Mouse (Mus musculus) adrenal gland, adult 2 months (tissue): ENCODE data around the gene Lrrc66. TPM values are rescaled to one million over a fixed set of nuclear protein-coding genes. Genes with fewer than 3 reads are reported as not detected.

Source experiments
- DNase-seq: peaks from one replicate; pipeline ENCODE4 v3.0.0; 2021
- long read RNA-seq: library from polyadenylated mRNA; stranded (forward); transcript quantifications from one replicate; pipeline ENCODE4 v2.0.0, GENCODE M21; 2021
- polyA plus RNA-seq: library from polyadenylated mRNA; depleted of rRNA; stranded (reverse); fragments of >200 nt; gene quantifications from 2 replicates; pipeline ENCODE4 v1.2.3, GENCODE M21; 2012; rRNA removed
- total RNA-seq, 2 experiments: library from RNA; stranded (reverse); gene quantifications; 2 replicates each; pipeline ENCODE4 v1.2.3; 2021

Gene Lrrc66
- total RNA-seq: not detected
- not detected in 2 replicates for polyA plus RNA-seq
- long read RNA-seq: 0 reads

DNA sequence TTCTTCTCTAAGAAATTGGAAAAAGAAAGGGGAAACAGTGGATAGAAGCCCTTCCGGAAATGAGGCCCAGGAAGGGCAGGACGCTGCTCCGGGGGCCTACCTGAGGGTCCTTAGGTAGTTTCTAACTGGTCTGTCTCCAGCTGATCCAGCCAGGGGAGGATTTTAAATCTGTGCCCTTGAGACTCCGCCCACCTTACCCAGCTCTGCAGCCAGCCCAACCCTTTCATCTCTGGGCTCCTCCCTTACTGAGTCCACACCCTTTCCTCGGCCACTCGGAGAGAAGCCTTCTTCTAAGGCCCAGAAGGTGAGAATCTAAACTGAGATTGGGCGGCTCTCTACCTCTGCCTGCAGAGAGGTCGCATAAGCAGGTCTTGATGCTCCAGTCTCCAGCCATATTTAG is at the start of gene Lrrc66:
Gene Lrrc66 (minus strand): TSS at position 236 of the 400 bp plus-strand sequence.
- DNase-seq: no peak

DNA sequence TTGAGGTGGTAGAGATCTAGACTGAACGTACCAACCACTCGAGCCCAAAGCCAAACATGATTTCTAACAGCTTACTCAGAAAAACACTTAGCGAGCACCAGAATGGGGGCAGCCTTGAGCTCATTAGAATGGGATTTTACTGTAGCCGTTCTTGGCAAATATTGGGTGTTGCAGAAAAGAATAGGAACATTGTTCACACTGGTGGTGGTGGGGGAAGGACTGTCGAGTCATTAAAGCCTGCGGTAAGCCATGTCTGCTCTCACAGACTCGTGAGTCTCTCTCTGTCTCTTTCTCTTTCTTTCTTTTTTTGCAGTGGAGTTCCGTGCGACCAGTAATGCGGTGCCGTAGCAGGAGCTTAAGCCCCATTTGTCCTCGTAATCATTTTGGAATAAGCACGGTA is 44.3 kb upstream of the Lrrc66 start:
- no peak for DNase-seq

- DNase-seq: no peak
Observed at GRCm38 (mm10) chr5:73675604-73676003, 43.3 kb upstream of the Lrrc66 start.

DNA sequence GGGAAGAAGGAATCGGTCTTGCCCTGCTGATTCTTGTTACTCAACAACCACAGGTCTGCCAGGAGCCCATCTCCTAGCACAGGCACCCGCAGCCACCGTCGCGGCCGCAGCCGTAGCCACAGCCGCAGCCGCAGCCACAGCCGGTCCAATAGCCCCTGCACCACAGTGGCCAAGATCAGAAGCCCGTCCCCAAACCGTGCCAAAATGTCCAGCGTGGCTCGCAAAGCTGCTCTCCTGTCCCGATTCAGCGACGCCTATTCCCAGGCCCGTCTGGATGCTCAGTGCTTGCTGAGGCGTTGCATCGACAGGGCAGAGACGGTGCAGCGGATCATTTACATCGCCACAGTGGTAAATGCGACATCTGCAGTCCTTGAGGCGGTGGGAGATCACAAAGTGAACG is 37.1 kb upstream of the Lrrc66 start:
- DNase-seq: no peak

DNA sequence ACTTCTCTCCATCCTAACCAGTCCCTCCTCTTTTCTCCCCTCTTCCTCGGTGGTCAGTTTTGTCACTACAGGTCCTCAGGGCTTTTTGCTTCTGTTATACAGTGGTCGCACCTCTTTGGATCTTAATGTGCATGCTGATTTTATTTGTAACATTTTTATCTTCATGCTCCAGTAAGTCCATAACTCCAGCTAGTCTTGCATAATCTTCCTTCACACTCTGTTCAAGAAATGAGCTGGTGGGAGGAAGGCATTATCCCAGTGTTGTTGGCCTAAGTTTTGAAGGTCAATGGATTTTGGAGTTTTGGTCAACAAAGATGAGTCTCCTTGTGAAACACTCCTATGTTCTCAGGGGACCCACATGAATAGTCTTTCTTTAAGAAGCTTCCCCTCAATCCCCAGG is 35.6 kb upstream of the Lrrc66 start:
- DNase-seq: no peak

- DNase-seq: no peak
Observed at GRCm38 (mm10) chr5:73666695-73667094, 34.4 kb upstream of the Lrrc66 start.

GRCm38 (mm10) chr5:73651855-73652201 is 19.5 kb upstream of the Lrrc66 start:
- no peak for DNase-seq

DNA sequence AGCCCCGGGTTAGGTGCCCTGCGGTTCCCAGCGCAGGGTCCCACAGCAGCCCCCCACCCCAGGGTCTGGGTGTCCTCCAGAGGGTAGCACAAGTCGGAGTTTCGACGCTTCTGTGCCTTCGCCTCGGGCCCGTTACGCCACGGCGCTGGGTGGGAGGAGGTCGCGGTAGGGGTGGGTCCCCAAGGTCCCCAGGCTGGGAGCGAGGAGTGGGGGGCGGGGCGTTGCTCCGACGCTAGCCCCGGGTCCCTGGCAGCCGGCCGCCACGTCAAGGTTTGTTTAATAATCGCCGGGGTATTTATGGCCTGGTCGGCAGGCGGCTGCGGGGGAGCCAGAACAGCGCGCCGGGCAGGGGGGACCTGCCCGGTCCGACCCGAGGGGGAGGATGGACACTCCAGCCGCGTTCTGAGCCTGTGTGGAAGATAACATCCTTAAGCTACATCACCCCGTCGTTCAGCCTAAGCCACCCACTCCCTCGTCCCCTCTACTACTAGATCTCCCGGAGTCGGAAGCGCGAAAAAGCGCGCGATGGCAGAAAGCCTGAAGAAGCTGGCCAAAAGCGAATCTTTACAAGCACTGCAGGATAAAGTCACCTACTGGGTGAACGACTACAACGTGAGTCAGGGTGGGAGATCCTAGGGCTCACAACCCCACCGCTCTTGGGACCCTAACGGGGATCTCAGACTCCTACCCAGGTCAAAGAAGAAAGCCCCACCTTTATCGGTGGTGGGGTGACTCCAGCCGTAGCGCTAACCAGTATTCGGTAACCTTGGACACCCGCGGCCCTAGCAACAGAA is 18.9 kb upstream of the Lrrc66 start, which contains the start of gene Spata18:
Gene Spata18 (plus strand): TSS at position 319 of the 794 bp plus-strand sequence.
- peak; percentile 42 for DNase-seq

GRCm38 (mm10) chr5:73650365-73650964 is 18.1 kb upstream of the Lrrc66 start:
- DNase-seq: peak; percentile 33

- peak; percentile 94 for DNase-seq
Observed at GRCm38 (mm10) chr5:73647261-73647900, 15.1 kb upstream of the Lrrc66 start, which contains the start of gene Sgcb. Gene Sgcb (minus strand): TSS chr5:73647790.

GRCm38 (mm10) chr5:73642091-73642490 is 9.8 kb upstream of the Lrrc66 start:
- no peak for DNase-seq

DNA sequence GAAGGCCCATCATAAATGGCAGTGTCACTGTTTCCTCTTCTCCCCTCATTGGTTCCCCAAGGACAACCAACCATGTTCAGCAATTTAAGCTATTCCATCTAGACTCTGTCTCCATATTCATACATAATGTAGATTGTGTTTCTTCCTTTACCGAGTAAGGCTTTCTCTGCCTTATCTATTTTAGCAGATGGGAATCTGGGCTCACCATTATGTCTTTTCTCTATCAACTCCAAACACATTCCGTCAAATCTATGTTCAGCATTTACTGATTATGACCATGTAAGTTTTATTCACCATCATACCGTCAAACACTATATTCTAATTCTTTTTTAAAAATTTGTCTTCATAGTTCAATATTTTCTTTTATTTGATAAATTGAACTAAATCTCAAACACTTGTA is 8.7 kb upstream of the Lrrc66 start:
- DNase-seq: no peak

DNA sequence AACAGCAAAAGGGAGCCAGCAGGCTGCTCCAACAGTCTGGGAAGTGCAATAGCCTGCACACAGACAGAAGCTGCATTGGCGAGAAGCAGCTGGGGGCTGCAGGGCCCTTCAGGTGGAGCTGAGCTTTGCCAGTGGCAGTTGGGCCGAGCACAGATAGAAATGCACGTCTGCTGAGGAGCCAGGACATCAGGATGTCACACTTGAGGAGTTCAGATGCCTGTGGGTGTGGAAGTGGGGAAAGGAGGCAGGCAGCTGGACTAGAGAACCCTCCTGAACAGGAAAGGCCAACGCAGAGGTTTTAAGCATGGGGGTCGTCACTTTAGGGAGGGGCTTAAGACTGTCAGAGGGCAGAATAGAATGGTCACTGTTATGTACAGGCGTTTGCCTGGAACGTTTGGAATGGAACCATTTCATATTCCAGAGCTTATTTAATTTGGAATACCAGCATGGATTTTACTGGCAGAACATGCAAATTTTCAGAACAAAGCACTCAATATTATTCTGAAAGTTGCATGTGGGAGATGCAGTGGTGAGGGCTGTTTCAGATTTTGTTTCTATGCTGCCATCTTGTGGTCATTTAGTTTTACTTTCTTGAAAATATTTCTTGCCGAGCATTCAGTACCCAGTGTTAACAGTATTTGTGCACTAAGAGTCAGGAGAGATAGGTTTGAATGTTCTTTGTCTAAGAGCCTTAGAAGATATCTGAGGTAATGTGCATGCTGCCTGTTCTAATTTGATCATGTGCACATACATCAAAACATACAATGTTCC is 5.2 kb upstream of the Lrrc66 start:
- DNase-seq: no peak

DNA sequence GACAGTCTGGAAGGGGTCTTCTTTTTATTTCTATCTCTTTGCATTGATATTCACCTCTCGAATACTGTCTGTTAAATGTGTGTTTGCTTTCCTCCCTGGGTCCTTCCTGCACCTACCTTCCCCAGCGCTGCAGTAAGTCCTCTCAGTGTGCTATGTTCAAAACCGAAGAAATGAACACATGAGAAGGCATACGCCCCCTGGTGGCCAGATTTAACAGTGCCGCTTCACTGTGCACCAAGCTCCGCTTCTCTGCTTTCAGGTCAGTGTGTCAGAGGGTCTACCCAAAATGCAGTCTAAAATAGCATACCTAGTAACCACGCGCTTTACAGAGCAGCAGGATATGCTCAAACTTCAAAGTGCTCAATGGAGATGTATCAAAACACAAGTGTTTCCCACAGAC is 815 bp upstream of the Lrrc66 start:
- peak; percentile 70 for DNase-seq

DNA sequence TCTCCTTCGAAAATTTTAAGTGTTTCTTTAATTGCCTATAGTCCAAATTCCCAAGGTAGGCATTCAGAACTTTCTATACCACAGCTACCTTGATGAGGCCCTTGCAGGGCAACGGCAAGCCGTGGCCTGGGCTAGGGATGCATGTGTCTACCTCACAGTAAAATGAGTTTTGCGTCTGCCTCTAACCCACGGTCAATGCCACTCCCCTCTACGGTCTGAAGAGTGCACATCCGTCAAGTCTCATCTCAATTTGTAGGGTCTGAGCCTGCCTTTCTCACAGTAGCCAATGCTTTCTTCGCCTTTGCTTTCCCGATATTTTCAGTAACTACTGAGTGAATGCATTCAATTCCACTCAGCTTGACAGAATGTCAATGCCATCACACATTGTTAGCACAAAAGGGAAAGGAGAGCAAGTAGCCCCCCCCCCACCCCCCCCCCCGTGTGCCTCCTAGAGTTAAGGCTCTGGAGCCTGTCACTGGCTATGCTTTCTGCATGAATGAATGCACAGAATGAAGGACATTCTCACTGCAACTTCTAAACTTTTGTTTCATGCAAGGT is 1.2 kb downstream of the Lrrc66 start:
- no peak for DNase-seq

- no peak for DNase-seq
Observed at GRCm38 (mm10) chr5:73630141-73630540, 2.2 kb downstream of the Lrrc66 start.

DNA sequence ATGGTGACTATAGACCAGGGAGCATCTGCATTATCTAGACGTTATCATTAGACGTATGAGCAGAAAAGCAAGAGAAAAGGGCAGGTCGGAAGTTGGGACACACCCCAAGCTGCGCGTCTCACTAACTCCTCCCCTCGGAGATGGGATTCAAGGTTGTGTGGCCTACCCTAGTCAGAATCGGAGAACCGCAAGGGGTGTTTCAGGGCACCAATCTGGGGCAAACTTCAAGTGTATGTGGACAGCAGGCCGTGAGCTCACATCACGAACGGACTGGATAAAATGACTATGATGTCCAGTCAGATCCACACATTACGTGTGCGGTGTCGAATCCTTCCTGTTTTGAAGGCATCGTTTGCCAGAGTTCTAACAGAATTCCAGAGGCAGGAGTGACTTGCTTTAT is 4.3 kb downstream of the Lrrc66 start:
- no peak for DNase-seq

- DNase-seq: no peak
Observed at GRCm38 (mm10) chr5:73627559-73627958, 4.8 kb downstream of the Lrrc66 start.

GRCm38 (mm10) chr5:73626842-73627241 is 5.5 kb downstream of the Lrrc66 start:
- DNase-seq: no peak

- peak; percentile 33 for DNase-seq
Observed at GRCm38 (mm10) chr5:73625505-73625904, 6.8 kb downstream of the Lrrc66 start.

DNA sequence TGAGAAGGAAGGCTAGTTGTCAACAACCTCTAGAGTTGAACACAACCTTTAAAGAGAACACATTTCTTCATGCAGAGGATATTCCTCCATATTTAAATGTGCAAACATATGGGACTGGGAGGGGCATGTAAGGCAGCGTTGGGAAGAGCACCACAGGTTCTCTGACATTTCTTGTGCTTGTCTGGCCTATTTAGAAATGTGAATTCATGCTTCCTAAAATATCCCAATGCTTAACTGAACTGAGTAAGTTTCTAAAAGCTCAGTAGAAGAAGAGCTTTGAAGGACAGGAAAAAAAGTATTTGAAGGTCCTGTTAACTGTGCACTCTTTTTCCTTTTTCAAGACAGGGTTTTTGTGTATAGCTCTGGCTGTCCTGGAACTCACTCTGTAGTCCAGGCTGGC is 13.4 kb downstream of the Lrrc66 start:
- DNase-seq: no peak

GRCm38 (mm10) chr5:73615211-73615610 is 17.1 kb downstream of the Lrrc66 start:
- no peak for DNase-seq
